Mouse (Mus musculus): Measurements from ENCODE around the gene Fos.

DNA sequence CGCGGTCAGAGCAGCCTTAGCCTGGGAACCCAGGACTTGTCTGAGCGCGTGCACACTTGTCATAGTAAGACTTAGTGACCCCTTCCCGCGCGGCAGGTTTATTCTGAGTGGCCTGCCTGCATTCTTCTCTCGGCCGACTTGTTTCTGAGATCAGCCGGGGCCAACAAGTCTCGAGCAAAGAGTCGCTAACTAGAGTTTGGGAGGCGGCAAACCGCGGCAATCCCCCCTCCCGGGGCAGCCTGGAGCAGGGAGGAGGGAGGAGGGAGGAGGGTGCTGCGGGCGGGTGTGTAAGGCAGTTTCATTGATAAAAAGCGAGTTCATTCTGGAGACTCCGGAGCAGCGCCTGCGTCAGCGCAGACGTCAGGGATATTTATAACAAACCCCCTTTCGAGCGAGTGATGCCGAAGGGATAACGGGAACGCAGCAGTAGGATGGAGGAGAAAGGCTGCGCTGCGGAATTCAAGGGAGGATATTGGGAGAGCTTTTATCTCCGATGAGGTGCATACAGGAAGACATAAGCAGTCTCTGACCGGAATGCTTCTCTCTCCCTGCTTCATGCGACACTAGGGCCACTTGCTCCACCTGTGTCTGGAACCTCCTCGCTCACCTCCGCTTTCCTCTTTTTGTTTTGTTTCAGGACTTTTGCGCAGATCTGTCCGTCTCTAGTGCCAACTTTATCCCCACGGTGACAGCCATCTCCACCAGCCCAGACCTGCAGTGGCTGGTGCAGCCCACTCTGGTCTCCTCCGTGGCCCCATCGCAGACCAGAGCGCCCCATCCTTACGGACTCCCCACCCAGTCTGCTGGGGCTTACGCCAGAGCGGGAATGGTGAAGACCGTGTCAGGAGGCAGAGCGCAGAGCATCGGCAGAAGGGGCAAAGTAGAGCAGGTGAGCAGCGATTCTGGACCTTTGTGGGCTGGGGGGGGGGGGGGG lies 875 bp downstream of the Fos start:
- TF ChIP-seq CTCF (IDR thresholded peaks at IDR 0.05; ENCODE audit: borderline replicate concordance, extremely low read depth, insufficient read depth, insufficient read length), result no peak
- TF ChIP-seq POLR2A (IDR thresholded peaks at IDR 0.05; ENCODE audit: borderline replicate concordance, extremely low read depth, insufficient read depth, insufficient read length, poor library complexity, severe bottlenecking), result no peak
